Mouse (Mus musculus): ENCODE data around the gene Vezt. TPM values are rescaled to one million over a fixed set of nuclear protein-coding genes. Genes with fewer than 3 reads are reported as not detected.

Gene Vezt
- polyA plus RNA-seq, 1 experiment, result 16.8 TPM

- TF ChIP-seq SRF (IDR thresholded peaks at IDR 0.05; ENCODE audit: control insufficient read depth, insufficient read length, low read depth) (no peak), REST (IDR thresholded peaks at IDR 0.05; ENCODE audit: insufficient read depth, insufficient read length) (no peak), CEBPB (IDR thresholded peaks at IDR 0.05; ENCODE audit: insufficient read depth, poor library complexity, severe bottlenecking) (no peak), USF1 (IDR thresholded peaks at IDR 0.05; ENCODE audit: low read depth) (no peak), TCF12 (IDR thresholded peaks at IDR 0.05; ENCODE audit: insufficient read depth, poor library complexity, severe bottlenecking) (no peak), MAX (IDR thresholded peaks at IDR 0.05; ENCODE audit: low read depth) (no peak), E2F4 (IDR thresholded peaks at IDR 0.05; ENCODE audit: insufficient read depth) (no peak), POLR2A (IDR thresholded peaks at IDR 0.05; ENCODE audit: insufficient read length, low read depth) (no peak), TCF3 (IDR thresholded peaks at IDR 0.05; ENCODE audit: insufficient read length, low read depth) (no peak), POLR2AphosphoS2 (IDR thresholded peaks at IDR 0.05; ENCODE audit: insufficient read length, low read depth) (no peak), MYOG (IDR thresholded peaks at IDR 0.05; ENCODE audit: control insufficient read depth in 1 of 3, insufficient read depth in 1 of 3, insufficient read length in 2 of 3, low read depth in 2 of 3) (no peak), MYOD1 (IDR thresholded peaks at IDR 0.05; ENCODE audit: control insufficient read depth in 1 of 3, insufficient read length in 2 of 3, low read depth in 2 of 3) (no peak)
- Histone ChIP-seq H3K79me2 (ENCODE audit: control insufficient read depth, insufficient read depth) (no peaks in the 10 kb centered on the region), H3K27me3 (ENCODE audit: control insufficient read depth, insufficient read depth, insufficient read length) (no peaks in the 10 kb centered on the region), H3ac (ENCODE audit: control insufficient read depth, insufficient read length) (no peak overlapping the region), H3K4me2 (ENCODE audit: low read depth) (no peak overlapping the region), H3K4me3 (no peak overlapping the region), H3K36me3 (ENCODE audit: control insufficient read depth, insufficient read depth) (no peaks in the 10 kb centered on the region)
Measured at GRCm38 (mm10) chr10:93913525-93913924, 122.1 kb downstream of the Vezt start.

- TF ChIP-seq REST (IDR thresholded peaks at IDR 0.05; ENCODE audit: insufficient read depth, insufficient read length) (no peak), USF1 (IDR thresholded peaks at IDR 0.05; ENCODE audit: low read depth) (no peak), POLR2AphosphoS2 (IDR thresholded peaks at IDR 0.05; ENCODE audit: insufficient read length, low read depth) (no peak), SRF (IDR thresholded peaks at IDR 0.05; ENCODE audit: control insufficient read depth, insufficient read length, low read depth) (no peak), E2F4 (IDR thresholded peaks at IDR 0.05; ENCODE audit: insufficient read depth) (no peak)
- no peaks in the 10 kb centered on the region for H3K79me2 ChIP-seq (ENCODE audit: control insufficient read depth, insufficient read depth)
- H3K27me3 ChIP-seq (ENCODE audit: control insufficient read depth, insufficient read depth, insufficient read length), result no peaks in the 10 kb centered on the region
Measured at GRCm38 (mm10) chr10:93912917-93913316, 122.7 kb downstream of the Vezt start.

GRCm38 (mm10) chr10:93912136-93912855 lies 123.3 kb downstream of the Vezt start:
- H3K4me2 ChIP-seq (ENCODE audit: low read depth), result no peak overlapping the region
- no peaks in the 10 kb centered on the region for H3K79me2 ChIP-seq (ENCODE audit: control insufficient read depth, insufficient read depth)
- H3K4me3 ChIP-seq, result no peak overlapping the region
- no peaks in the 10 kb centered on the region for H3K36me3 ChIP-seq (ENCODE audit: control insufficient read depth, insufficient read depth)
- H3K27me3 ChIP-seq (ENCODE audit: control insufficient read depth, insufficient read depth, insufficient read length), result no peaks in the 10 kb centered on the region
- H3ac ChIP-seq (ENCODE audit: control insufficient read depth, insufficient read length), result no peak overlapping the region
- TF ChIP-seq MYOD1 (IDR thresholded peaks at IDR 0.05; ENCODE audit: control insufficient read depth in 1 of 3, insufficient read length in 2 of 3, low read depth in 2 of 3) (no peak), TCF3 (IDR thresholded peaks at IDR 0.05; ENCODE audit: insufficient read length, low read depth) (no peak), TCF12 (IDR thresholded peaks at IDR 0.05; ENCODE audit: insufficient read depth, poor library complexity, severe bottlenecking) (no peak), E2F4 (IDR thresholded peaks at IDR 0.05; ENCODE audit: insufficient read depth) (no peak), USF1 (IDR thresholded peaks at IDR 0.05; ENCODE audit: low read depth) (no peak), MAX (IDR thresholded peaks at IDR 0.05; ENCODE audit: low read depth) (no peak), MYOG (IDR thresholded peaks at IDR 0.05; ENCODE audit: control insufficient read depth in 1 of 3, insufficient read depth in 1 of 3, insufficient read length in 2 of 3, low read depth in 2 of 3) (no peak), REST (IDR thresholded peaks at IDR 0.05; ENCODE audit: insufficient read depth, insufficient read length) (no peak), POLR2A (IDR thresholded peaks at IDR 0.05; ENCODE audit: insufficient read length, low read depth) (no peak)

More at GRCm38 (mm10) chr10:93912917-93913316, 122.7 kb downstream of the Vezt start:
- Histone ChIP-seq H3K36me3 (ENCODE audit: control insufficient read depth, insufficient read depth) (no peaks in the 10 kb centered on the region), H3K4me3 (no peak overlapping the region), H3K4me2 (ENCODE audit: low read depth) (no peak overlapping the region), H3ac (ENCODE audit: control insufficient read depth, insufficient read length) (no peak overlapping the region)

GRCm38 (mm10) chr10:93911326-93911725 lies 124.3 kb downstream of the Vezt start:
- H3K4me3 ChIP-seq, result no peak overlapping the region
- no peaks in the 10 kb centered on the region for H3K36me3 ChIP-seq (ENCODE audit: control insufficient read depth, insufficient read depth)

More at GRCm38 (mm10) chr10:93911326-93911725, 124.3 kb downstream of the Vezt start:
- H3ac ChIP-seq (ENCODE audit: control insufficient read depth, insufficient read length), result no peak overlapping the region
- no peaks in the 10 kb centered on the region for H3K27me3 ChIP-seq (ENCODE audit: control insufficient read depth, insufficient read depth, insufficient read length)
- TF ChIP-seq POLR2A (IDR thresholded peaks at IDR 0.05; ENCODE audit: insufficient read length, low read depth) (no peak), USF1 (IDR thresholded peaks at IDR 0.05; ENCODE audit: low read depth) (no peak), CEBPB (IDR thresholded peaks at IDR 0.05; ENCODE audit: insufficient read depth, poor library complexity, severe bottlenecking) (no peak), SRF (IDR thresholded peaks at IDR 0.05; ENCODE audit: control insufficient read depth, insufficient read length, low read depth) (no peak), MAX (IDR thresholded peaks at IDR 0.05; ENCODE audit: low read depth) (no peak), MYOD1 (IDR thresholded peaks at IDR 0.05; ENCODE audit: control insufficient read depth in 1 of 3, insufficient read length in 2 of 3, low read depth in 2 of 3) (no peak), REST (IDR thresholded peaks at IDR 0.05; ENCODE audit: insufficient read depth, insufficient read length) (no peak), MYOG (IDR thresholded peaks at IDR 0.05; ENCODE audit: control insufficient read depth in 1 of 3, insufficient read depth in 1 of 3, insufficient read length in 2 of 3, low read depth in 2 of 3) (no peak), TCF12 (IDR thresholded peaks at IDR 0.05; ENCODE audit: insufficient read depth, poor library complexity, severe bottlenecking) (no peak), POLR2AphosphoS2 (IDR thresholded peaks at IDR 0.05; ENCODE audit: insufficient read length, low read depth) (no peak), TCF3 (IDR thresholded peaks at IDR 0.05; ENCODE audit: insufficient read length, low read depth) (no peak), E2F4 (IDR thresholded peaks at IDR 0.05; ENCODE audit: insufficient read depth) (no peak)
- no peaks in the 10 kb centered on the region for H3K79me2 ChIP-seq (ENCODE audit: control insufficient read depth, insufficient read depth)
- H3K4me2 ChIP-seq (ENCODE audit: low read depth), result no peak overlapping the region

Measured in myocyte (in vitro differentiated cells).